Mouse (Mus musculus) spleen, adult 2 months (tissue): Measurements from ENCODE around the gene Ngdn.

ENCODE experiments used
- CTCF ChIP-seq: fragments of 200-500 bp; IDR thresholded peaks from 2 replicates; pipeline ENCODE4 v1.5.1; 2011; ENCODE audit warnings: mild to moderate bottlenecking, inconsistent platforms; ENCODE audit not compliant: insufficient read depth, insufficient read length, insufficient replicate concordance; ENCODE audit errors: extremely low read depth
- POLR2A ChIP-seq: fragments of 200-500 bp; IDR thresholded peaks from 2 replicates; pipeline ENCODE4 v1.6.1; 2011; ENCODE audit warnings: low read depth, low read length, inconsistent platforms

DNA sequence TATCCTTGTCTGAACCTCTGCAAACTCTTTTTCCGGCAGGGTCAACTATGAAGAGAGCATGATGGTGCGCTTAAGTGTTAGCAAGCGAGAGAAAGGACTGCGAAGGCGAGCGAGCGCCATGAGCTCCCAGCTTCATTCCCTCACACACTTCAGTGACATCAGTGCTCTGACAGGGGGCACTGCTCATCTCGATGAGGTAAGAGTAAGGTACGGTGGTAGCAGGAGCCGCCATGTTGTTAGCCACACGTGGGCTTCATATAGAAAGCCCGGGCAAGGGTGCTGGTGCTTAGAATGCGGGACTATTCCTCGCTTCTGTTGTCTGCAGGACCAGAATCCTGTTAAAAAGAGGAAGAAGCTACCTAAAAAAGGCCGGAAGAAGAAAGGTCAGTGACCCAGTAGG is 7.8 kb downstream of the Ngdn start:
- TF ChIP-seq CTCF: no peak
- no peak for TF ChIP-seq POLR2A
